Comparison of ENCODE assay signal across 19 mouse cellular contexts in the genomic region with DNA sequence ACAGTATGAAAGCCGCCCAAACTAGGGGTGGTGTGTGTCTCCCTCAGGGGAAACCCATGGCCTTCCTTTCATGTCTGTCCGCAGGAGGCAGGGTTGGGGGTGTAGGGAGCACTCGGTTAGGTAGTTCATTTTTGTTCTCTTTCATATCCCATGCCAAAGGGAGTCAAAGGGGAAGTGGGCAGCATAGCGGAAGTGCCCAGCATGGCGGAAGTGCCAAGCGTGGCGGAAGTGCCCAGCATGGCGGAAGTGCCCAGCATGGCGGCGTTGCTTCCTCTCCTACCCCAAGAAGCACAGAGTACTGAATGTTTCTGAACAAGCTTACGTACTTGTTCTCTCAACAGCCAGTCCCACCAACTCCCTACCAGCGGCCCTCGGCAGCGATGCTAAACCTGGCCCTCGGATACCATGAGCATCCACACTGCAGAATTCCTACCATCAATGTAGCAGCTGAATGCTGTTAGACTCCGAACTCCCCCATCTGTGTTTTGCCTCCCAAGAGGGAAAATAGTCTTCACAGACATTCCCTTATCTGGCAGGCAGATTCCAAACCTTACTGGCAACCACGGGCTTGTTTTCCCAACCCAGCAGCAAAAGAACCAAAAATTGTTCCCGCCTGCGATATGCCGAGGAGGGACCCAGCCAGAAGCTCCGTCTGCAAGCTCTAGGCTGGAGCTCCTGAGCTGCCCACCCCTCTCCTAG.
DNase-seq lines count a peak whose midpoint lies in the region; ATAC-seq and TF ChIP-seq lines count a peak whose summit lies in the region.
"Had no signal": no experiment of that assay in that cellular context is flagged by ENCODE, and none has a peak within 500 bp of the region (broad histone marks: within the 10 kb centered on the region; RNA-seq: fewer than 3 reads in every experiment).

No protein-coding gene starts in this region.

- DNase-seq in hindbrain, postnatal 0 days (ENCODE audit: low spot score) = no peak
- DNase-seq in ovary, adult 18-20 months (ENCODE audit: low spot score) = peak; percentile 10
- DNase-seq in ovary, postnatal 14 days (ENCODE audit: low spot score) = no peak
- peak; percentile 74 for DNase-seq in brain, adult 2 months (ENCODE audit: low read depth, low spot score)
- DNase-seq in liver, postnatal 0 days = no peak
- no peak for DNase-seq in cerebellum, adult 11 months
- DNase-seq: cerebellum, postnatal 10 days; gastrocnemius, postnatal 10 days; heart, postnatal 4 days; kidney, postnatal 36 days; lung, postnatal 14 days; thymus, postnatal 36 days had no signal

- peak overlapping the region; percentile 35; the same call in 1 of the 2 replicates for H3K27ac ChIP-seq in hindbrain, embryonic 13.5 days
- no peak overlapping the region for H3K27ac ChIP-seq in hindbrain, postnatal 0 days
- no peak overlapping the region for H3K27ac ChIP-seq in liver, postnatal 0 days (ENCODE audit: low read depth)
- H3K27ac ChIP-seq: intestine, embryonic 15.5 days; liver, embryonic 14.5 days; neural tube, embryonic 12.5 days had no signal

- 91% methylated on average over 21 of the region's 21 CpGs for WGBS in hindbrain, embryonic 13.5 days
- 89% methylated on average over 21 of the region's 21 CpGs for WGBS in hindbrain, postnatal 0 days
- WGBS in liver, postnatal 0 days (ENCODE audit: insufficient replicate concordance) = 84% methylated on average over 21 of the region's 21 CpGs

- H3K4me2 ChIP-seq in hindbrain, embryonic 13.5 days = no peak overlapping the region
- H3K4me2 ChIP-seq in hindbrain, postnatal 0 days (ENCODE audit: low read depth, low read length) = no peak overlapping the region
- no peak overlapping the region for H3K4me2 ChIP-seq in liver, postnatal 0 days (ENCODE audit: low read depth, low read length)
- H3K4me2 ChIP-seq: heart, embryonic 12.5 days; intestine, embryonic 15.5 days; midbrain, embryonic 12.5 days; neural tube, embryonic 12.5 days had no signal

- no peaks in the 10 kb centered on the region for H3K27me3 ChIP-seq in hindbrain, embryonic 13.5 days
- no peaks in the 10 kb centered on the region for H3K27me3 ChIP-seq in hindbrain, postnatal 0 days (ENCODE audit: insufficient read depth, low read length)
- no peaks in the 10 kb centered on the region for H3K27me3 ChIP-seq in liver, postnatal 0 days (ENCODE audit: insufficient read depth, low read length)
- H3K27me3 ChIP-seq: heart, embryonic 12.5 days; intestine, embryonic 15.5 days; midbrain, embryonic 12.5 days; neural tube, embryonic 12.5 days had no signal

- no peak for ATAC-seq in hindbrain, embryonic 13.5 days (ENCODE audit: low FRiP score)
- ATAC-seq in hindbrain, postnatal 0 days = no peak
- peak; percentile 58 for ATAC-seq in granulocyte monocyte progenitor cell, adult 5-6 weeks (replicated peaks; ENCODE audit: poor library complexity, severe bottlenecking)
- ATAC-seq in liver, postnatal 0 days = no peak
- ATAC-seq: intestine, embryonic 15.5 days had no signal

- H3K9ac ChIP-seq in hindbrain, embryonic 13.5 days = no peak overlapping the region
- H3K9ac ChIP-seq in hindbrain, postnatal 0 days (replicated peaks; ENCODE audit: low read length) = no peak overlapping the region
- H3K9ac ChIP-seq in liver, postnatal 0 days (replicated peaks) = no peak overlapping the region
- H3K9ac ChIP-seq: heart, embryonic 12.5 days; intestine, embryonic 15.5 days; liver, embryonic 14.5 days; midbrain, embryonic 12.5 days; neural tube, embryonic 12.5 days had no signal

- H3K36me3 ChIP-seq in hindbrain, embryonic 13.5 days = peaks cover 7% of the 10 kb centered on the region
- no peaks in the 10 kb centered on the region for H3K36me3 ChIP-seq in hindbrain, postnatal 0 days (ENCODE audit: insufficient read depth, low read length)
- H3K36me3 ChIP-seq in liver, postnatal 0 days (replicated peaks; ENCODE audit: insufficient read depth, low read length) = no peaks in the 10 kb centered on the region
- H3K36me3 ChIP-seq: heart, embryonic 12.5 days; intestine, embryonic 15.5 days had no signal

- H3K9me3 ChIP-seq in hindbrain, embryonic 13.5 days = no peaks in the 10 kb centered on the region
- H3K9me3 ChIP-seq in hindbrain, postnatal 0 days (ENCODE audit: low read length) = no peaks in the 10 kb centered on the region
- no peaks in the 10 kb centered on the region for H3K9me3 ChIP-seq in liver, postnatal 0 days (ENCODE audit: low read length)
- H3K9me3 ChIP-seq: intestine, embryonic 15.5 days; midbrain, embryonic 12.5 days; neural tube, embryonic 12.5 days had no signal

- no peak for TF ChIP-seq CTCF in hindbrain, postnatal 0 days (IDR thresholded peaks at IDR 0.05; ENCODE audit: low read depth)
- TF ChIP-seq CTCF in liver, postnatal 0 days (IDR thresholded peaks at IDR 0.05; ENCODE audit: low read depth) = no peak

- TF ChIP-seq EP300 in liver, postnatal 0 days (IDR thresholded peaks at IDR 0.05; ENCODE audit: low read depth) = no peak

- no peak overlapping the region for H3K4me3 ChIP-seq in hindbrain, embryonic 13.5 days
- no peak overlapping the region for H3K4me3 ChIP-seq in hindbrain, postnatal 0 days (ENCODE audit: low read length)
- H3K4me3 ChIP-seq in liver, postnatal 0 days (ENCODE audit: low read depth, low read length) = no peak overlapping the region
- H3K4me3 ChIP-seq: heart, embryonic 12.5 days; intestine, embryonic 15.5 days; midbrain, embryonic 12.5 days; neural tube, embryonic 12.5 days had no signal

- peaks cover 43% of the 10 kb centered on the region for H3K4me1 ChIP-seq in hindbrain, embryonic 13.5 days (replicated peaks)
- H3K4me1 ChIP-seq in hindbrain, postnatal 0 days (ENCODE audit: insufficient read depth, low read length) = peaks cover 8% of the 10 kb centered on the region; the same call in 1 of the 2 replicates
- no peaks in the 10 kb centered on the region for H3K4me1 ChIP-seq in liver, postnatal 0 days (ENCODE audit: insufficient read depth)
- H3K4me1 ChIP-seq: heart, embryonic 12.5 days; intestine, embryonic 15.5 days had no signal

Comparison
In these comparisons a context has a peak if more than half of its experiments do, and no peak if none do; other contexts are left out.
1. DNase-seq: peak in ovary, adult 18-20 months (single experiment) and brain, adult 2 months (single experiment); none in hindbrain, postnatal 0 days (single experiment), ovary, postnatal 14 days (single experiment), liver, postnatal 0 days (single experiment) and cerebellum, adult 11 months (single experiment).